Mouse (Mus musculus): Measurements from ENCODE around the gene Ttc5.
"Not testable (repeated sequence)": the region's sequence is repeated elsewhere in the genome, so short reads cannot be mapped to it uniquely, and the experiment has no call there.

Ttc5 gene

GRCm38 (mm10) chr14:50765736-50766135 lies 19.6 kb downstream of the Ttc5 start:
- no peak for DNase-seq (ENCODE audit: low spot score)

DNA sequence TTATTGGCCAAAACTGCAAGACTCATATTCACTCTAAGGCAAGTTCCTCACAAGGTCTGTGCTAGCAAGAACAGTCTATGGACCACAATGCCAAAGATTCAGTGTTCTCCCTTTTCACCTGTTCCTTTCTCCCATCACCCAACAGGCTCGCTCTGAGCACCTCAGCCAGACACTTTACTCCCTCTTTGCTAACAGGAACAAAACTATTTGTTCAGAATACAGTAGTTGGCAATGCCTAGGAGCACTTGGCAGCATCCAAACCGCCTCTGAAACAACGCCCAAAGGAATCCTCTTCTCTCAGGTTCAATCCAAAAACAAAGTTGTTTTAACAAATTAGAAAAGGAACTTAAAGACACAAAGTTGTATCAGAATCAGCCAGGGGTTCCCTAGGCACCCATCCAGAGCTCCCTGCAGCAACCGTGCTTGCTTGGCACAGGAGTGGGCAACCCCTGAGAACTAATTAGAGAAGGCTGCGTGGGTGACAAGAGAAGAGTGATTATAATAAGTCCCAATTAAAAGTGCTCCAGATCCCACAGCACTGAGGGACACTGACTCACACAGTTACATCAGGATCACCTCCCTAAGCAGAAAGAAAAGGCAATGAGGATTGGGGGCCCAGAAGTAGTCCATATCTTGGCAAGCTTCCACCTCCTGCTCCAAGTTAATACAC lies 26.8 kb downstream of the Ttc5 start:
- no peak for DNase-seq (ENCODE audit: low spot score)

DNA sequence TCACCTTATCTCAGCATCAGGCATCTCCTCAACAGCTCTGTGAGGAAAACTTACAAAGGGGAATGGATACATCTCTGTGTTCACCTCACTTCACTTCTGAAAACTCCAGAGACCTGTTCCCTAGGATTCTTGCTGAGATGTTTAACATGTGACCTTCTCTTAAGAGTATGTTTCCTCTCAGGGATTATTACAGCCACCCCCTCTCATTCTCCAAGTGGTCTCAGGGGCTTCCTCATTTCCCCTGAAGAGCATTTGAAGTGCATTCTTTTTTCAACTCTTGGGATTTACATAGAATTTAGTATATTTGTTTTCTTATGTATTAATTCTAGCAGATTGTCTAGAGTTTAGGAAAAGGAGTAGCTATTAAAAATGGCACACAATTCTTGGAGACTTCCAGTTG lies 40.3 kb downstream of the Ttc5 start, which contains the start of gene Olfr749:
Gene Olfr749, minus strand, starts transcription at position 101 of the 400 bp plus-strand sequence.
- no peak for DNase-seq (ENCODE audit: low spot score)

DNA sequence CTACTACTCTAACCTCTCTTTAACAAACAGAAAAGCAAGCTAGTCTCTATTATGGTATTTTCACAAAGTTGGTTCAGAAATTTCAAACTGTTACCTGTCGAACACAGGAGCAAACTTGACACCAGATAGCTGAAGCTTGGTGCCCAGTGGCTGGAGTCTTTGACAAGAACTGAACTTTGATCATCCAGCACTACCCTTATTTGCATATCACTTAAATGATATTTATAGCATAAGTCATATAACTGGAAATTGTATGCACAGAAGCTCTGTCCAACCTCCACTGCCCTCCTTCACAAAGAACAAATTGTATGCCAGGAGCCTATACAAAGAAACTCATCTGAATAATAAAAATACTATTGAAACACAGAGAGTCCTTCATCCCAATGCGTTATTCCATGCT lies 43.7 kb downstream of the Ttc5 start:
- no peak for DNase-seq (ENCODE audit: low spot score)

GRCm38 (mm10) chr14:50740334-50740733 lies 45.0 kb downstream of the Ttc5 start:
- DNase-seq (ENCODE audit: low spot score) = no peak

DNA sequence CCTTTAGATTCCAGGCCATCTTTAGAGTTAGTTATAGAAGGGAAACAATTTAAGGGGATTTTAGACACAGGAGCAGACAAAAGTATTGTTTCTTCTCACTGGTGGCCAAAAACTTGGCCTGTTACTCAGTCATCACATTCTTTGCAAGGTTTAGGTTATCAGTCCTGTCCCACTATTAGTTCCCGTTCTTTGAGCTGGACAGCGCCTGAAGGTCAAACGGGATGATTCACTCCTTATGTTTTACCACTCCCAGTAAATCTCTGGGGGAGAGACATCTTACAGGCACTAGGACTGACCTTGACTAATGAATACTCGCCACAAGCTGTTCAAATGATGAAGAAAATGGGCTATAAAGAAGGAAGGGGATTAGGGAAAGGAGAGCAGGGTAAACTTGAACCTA lies 62.9 kb downstream of the Ttc5 start:
- DNase-seq (ENCODE audit: low spot score) = not testable (repeated sequence)

- DNase-seq (ENCODE audit: low spot score) = not testable (repeated sequence)
Observed at GRCm38 (mm10) chr14:50719875-50720274, 65.4 kb downstream of the Ttc5 start.
